Mouse (Mus musculus) heart, embryonic 13.5 days (tissue): ENCODE measurements around the gene Hgfac. TPM values are rescaled to one million over a fixed set of nuclear protein-coding genes. Genes with fewer than 3 reads are reported as not detected.

Source experiments
- ATAC-seq: fragments of 200-750 bp; cut with Nextera tagmentation; 2 replicates; pipeline ENCODE4 v1.8.0; 2017; ENCODE audit warnings: moderate TSS enrichment; ENCODE audit not compliant: insufficient number of reproducible peaks, low FRiP score, low TSS enrichment; ENCODE audit errors: extremely low read depth
- H3K27ac ChIP-seq: fragments of 300-500 bp; sonication (generic); replicated peaks from 2 replicates; pipeline ENCODE4 v1.5.1; 2015; ENCODE audit warnings: moderate library complexity, mild to moderate bottlenecking, inconsistent platforms
- H3K27me3 ChIP-seq: fragments of 300-500 bp; sonication (generic); replicated peaks from 2 replicates; pipeline ENCODE4 v1.6.1; 2015; ENCODE audit warnings: mild to moderate bottlenecking, inconsistent platforms
- H3K36me3 ChIP-seq: fragments of 300-500 bp; sonication (generic); 2 replicates; pipeline ENCODE4 v1.6.1; 2015; ENCODE audit warnings: mild to moderate bottlenecking, inconsistent platforms
- H3K4me1 ChIP-seq: fragments of 300-500 bp; sonication (generic); 2 replicates; pipeline ENCODE4 v1.6.1; 2015; ENCODE audit warnings: inconsistent platforms
- H3K4me2 ChIP-seq: fragments of 300-500 bp; sonication (generic); 2 replicates; pipeline ENCODE4 v1.6.1; 2015; ENCODE audit warnings: inconsistent platforms, mild to moderate bottlenecking, moderate library complexity
- H3K4me3 ChIP-seq: fragments of 300-500 bp; sonication (generic); 2 replicates; pipeline ENCODE4 v1.5.1; 2015; ENCODE audit warnings: moderate library complexity, mild to moderate bottlenecking, inconsistent platforms
- H3K9ac ChIP-seq: fragments of 300-500 bp; sonication (generic); 2 replicates; pipeline ENCODE4 v1.6.1; 2015; ENCODE audit warnings: inconsistent platforms, mild to moderate bottlenecking, moderate library complexity
- H3K9me3 ChIP-seq: fragments of 300-500 bp; sonication (generic); 2 replicates; pipeline ENCODE4 v1.6.1; 2016; ENCODE audit warnings: inconsistent platforms
- WGBS: fragments of 180-500 bp; shearing (Covaris S2); methylation state at CpG from one replicate; pipeline ENCODE4 v1.1.7; 2015; ENCODE audit warnings: mixed read lengths; 5-methylcytosine and 5-hydroxymethylcytosine counted together
- polyA plus RNA-seq: library from polyadenylated mRNA; unstranded; fragments of >200 nt; fragmentation: Nextera tagmentation; extraction: Ambion mirVana; gene quantifications from 2 replicates; pipeline ENCODE4 v1.2.1, GENCODE M21; 2015

The Hgfac gene
- polyA plus RNA-seq, 1 experiment from 2014 or later = 0.83 TPM

DNA sequence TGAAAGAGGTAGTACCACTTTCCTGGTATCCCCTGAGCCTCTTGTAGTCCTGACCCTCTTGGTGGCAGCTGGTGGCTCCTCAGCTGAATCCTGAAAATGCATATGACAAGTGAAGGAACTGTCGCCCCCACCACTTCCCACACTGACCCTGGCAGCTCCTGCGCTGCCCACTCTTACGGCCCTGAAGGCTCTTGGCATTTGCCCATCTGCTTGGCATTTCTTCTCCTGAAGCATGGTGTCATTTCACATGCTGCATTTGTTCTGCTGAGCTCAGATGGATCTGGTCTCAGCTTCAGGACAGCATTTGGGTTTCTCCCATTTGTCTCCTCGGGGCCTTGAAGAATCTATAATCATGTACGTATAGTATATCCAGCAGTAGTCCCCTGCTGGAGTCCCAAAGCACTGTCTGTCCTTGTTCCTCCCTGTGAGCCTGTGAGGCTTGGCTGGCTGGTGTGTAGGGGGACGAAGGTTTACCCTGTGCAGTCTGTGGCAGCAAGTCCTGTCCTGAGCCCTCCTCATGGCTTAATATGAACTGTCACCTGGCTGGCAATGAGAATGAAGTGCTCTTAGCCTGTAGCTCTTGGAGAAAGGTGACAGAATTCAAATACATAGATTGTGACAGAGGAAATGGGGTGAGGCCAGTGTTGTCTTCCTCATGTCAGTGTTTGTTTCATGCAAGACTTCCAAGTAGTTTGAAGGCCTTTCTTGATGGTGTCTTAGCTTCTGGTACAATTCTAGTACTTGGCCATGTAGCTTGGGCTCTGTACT is 30.0 kb upstream of the Hgfac start:
- Histone ChIP-seq H3K4me2 (no peak overlapping the region), H3K4me3 (no peak overlapping the region), H3K9ac (no peak overlapping the region), H3K27ac (no peak overlapping the region), H3K9me3 (no peaks in the 10 kb centered on the region), H3K4me1 (peaks cover 11% of the 10 kb centered on the region), H3K27me3 (no peaks in the 10 kb centered on the region), H3K36me3 (peaks cover 30% of the 10 kb centered on the region)
- ATAC-seq = no peak
- 91% methylated on average over 6 of the region's 6 CpGs for WGBS

DNA sequence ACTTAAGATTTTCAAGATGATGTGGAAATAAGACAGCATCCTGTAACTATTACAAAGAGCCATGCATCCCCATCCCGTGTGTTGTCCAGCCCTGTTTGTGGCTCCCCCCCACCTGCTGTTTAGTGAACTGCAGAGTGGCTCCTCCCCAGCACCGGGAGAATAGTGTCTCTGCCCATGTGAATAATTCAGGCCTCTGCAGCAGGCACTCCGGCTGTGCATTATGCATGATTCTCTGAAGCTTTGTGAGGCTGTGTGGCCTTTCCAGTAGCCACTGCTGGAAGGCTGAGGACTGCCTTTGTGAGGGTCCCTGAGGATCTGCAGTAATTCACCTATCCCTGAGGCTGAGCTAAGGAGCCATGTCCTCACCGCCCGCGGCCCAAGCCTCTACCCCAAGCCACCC is 27.3 kb upstream of the Hgfac start:
- peaks cover 20% of the 10 kb centered on the region for H3K36me3 ChIP-seq

DNA sequence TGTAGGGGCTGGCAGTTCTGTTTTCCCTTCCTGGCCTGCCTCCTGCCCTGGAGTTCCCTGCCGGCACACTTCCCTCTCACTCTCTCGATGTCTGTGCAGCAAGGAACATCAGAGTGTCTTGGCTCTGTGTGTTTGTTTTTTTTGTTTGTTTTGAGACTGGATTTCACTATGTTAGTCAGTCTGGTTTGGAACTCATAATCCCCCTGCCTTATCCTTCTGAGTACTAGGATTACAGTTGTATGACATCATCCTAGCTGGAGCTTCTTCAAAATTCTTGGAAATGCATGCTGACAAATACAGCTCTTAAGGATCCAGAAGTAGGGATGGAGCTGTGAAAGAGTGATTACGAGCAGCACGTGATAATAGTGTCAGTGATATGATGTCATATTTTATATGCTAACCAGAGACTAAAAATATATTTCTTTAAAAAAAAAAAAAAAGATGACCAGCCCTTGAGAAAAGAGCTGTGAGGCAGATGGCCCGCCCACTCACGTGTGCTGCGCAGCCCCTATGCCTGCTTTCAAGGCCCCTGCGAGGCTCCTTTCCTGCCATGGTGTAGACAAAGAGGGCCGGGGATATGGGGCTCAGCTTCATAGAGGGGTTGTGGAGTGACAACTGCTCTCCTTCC is 21.5 kb upstream of the Hgfac start:
- Histone ChIP-seq H3K36me3 (peaks cover 45% of the 10 kb centered on the region), H3K4me3 (no peak overlapping the region), H3K9ac (peak overlapping the region; percentile 6; the same call in 1 of the 2 replicates), H3K9me3 (no peaks in the 10 kb centered on the region), H3K27ac (peak overlapping the region; percentile 17; the same call in 1 of the 2 replicates), H3K4me1 (peaks cover 62% of the 10 kb centered on the region), H3K27me3 (no peaks in the 10 kb centered on the region), H3K4me2 (no peak overlapping the region)
- WGBS = 52% methylated on average over 9 of the region's 9 CpGs
- ATAC-seq = no peak

More for the DNA sequence above, 27.3 kb upstream of the Hgfac start:
- Histone ChIP-seq H3K4me2 (no peak overlapping the region), H3K27me3 (no peaks in the 10 kb centered on the region), H3K27ac (no peak overlapping the region), H3K4me3 (no peak overlapping the region), H3K9me3 (no peaks in the 10 kb centered on the region), H3K4me1 (peaks cover 16% of the 10 kb centered on the region), H3K9ac (no peak overlapping the region)
- 81% methylated on average over 6 of the region's 6 CpGs for WGBS
- no peak for ATAC-seq

DNA sequence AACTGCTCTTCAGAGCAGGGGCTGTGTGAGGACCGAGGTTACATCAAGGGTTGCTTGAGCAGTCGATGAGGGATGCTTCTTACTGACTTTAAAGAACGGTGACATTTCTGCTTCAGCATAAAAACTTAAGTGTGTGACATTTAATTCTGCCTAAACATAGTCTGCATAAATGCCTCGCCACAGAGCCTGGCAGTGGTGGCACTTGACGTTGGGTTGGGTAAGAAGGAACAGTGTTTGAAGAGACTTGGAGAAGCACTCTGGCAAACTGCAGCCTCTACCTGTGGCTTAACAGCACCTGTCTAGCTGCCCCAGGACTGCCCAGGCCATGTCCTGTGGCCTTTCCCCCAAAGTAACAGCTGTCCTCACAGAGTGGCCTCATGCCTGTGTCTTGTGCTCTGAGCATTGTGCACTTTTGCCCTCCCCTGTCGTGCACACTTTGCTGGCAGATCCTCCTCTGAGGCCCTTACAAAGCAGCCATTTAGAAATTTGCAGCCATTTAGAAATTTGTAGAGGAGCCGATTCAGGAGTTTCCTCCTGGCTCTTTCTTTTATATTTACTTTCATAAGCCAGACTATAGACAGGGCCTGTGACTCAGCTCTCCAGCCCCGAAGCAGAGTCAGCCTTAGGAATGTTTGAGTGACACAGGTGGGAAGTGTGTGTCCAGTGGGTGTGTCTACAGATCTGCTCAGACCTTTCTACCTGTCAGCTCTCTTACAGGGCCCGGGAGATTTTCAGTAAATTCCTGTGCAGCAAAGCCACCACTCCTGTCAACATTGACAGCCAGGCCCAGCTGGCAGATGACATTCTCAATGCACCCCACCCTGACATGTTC is 20.7 kb upstream of the Hgfac start:
- no peak overlapping the region for H3K4me2 ChIP-seq
- H3K9ac ChIP-seq = peak overlapping the region; percentile 34; the same call in 1 of the 2 replicates
- H3K36me3 ChIP-seq = peaks cover 53% of the 10 kb centered on the region
- WGBS = 73% methylated on average over 9 of the region's 9 CpGs
- H3K27me3 ChIP-seq = no peaks in the 10 kb centered on the region
- H3K4me3 ChIP-seq = no peak overlapping the region
- peaks cover 62% of the 10 kb centered on the region for H3K4me1 ChIP-seq
- no peak for ATAC-seq
- H3K9me3 ChIP-seq = no peaks in the 10 kb centered on the region
- H3K27ac ChIP-seq = 0 out of 2 replicates have a peak overlapping the region, but pooled peaks have one; percentile 17

DNA sequence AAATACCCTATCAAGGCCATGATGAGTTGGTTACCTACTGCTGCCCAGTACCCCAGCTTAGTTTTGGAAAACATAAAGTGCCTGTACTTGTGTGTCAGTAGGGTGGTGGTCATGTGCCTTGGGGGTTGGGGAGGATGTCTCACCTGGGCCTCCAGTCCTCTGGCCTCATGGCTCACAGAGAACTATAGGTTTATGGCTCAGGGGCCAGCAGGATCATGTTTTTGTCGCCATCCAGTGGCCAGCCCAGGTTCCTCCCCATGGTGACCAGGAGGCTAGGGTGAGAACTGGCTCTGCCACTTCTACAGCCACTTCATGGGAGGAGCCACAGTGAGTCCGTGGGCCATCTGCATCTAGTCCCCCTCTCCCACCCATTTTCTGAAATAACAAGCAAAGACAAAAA is 16.3 kb upstream of the Hgfac start:
- Histone ChIP-seq H3K4me2 (no peak overlapping the region), H3K4me3 (no peak overlapping the region), H3K27me3 (no peaks in the 10 kb centered on the region), H3K9ac (no peak overlapping the region), H3K4me1 (peaks cover 43% of the 10 kb centered on the region), H3K36me3 (peaks cover 96% of the 10 kb centered on the region), H3K9me3 (no peaks in the 10 kb centered on the region), H3K27ac (no peak overlapping the region)
- no peak for ATAC-seq
- WGBS = 20% methylated on average over 2 of the region's 2 CpGs

DNA sequence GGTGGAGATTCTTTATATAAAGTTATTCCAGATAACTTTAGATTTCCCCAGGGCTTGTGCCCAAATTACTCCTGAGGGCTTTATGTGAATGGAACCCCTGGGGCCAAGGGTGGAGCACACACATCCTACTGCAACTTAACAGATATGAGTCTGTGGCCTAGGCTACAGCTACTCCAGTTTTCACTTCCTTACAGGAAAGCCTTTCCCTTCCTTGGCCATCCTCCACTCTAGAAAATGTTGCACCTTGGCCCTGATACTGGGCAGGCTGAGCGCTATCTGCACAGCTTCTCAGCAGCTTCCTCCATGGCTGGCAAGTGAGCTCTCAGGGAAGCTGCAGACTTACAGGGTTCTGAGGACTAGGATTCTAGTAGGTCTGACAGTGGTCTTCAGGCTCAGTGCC is 12.0 kb upstream of the Hgfac start:
- H3K27ac ChIP-seq = no peak overlapping the region
- peaks cover 95% of the 10 kb centered on the region for H3K36me3 ChIP-seq

DNA sequence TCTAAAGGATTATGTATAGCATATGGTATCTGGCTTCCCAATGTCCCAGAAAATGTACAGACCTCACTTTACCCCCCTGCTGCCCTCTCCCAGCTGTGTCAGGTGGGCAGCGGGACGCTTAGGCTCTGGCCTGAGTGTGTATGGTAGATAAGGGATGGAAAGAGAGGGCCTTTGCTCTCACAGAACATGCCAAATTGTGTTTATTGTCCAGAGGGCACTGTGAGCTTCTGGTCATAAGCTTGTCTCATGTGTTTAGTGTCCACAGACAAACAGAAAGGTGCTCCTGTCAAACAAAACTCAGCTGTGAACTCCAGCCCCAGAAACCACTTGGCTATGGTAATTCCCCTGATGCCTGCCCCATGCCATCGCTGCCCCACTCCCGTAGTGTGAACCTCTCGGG is 11.6 kb upstream of the Hgfac start:
- Histone ChIP-seq H3K4me1 (0 out of 2 replicates have a peak, but pooled peaks cover under 1% of the 10 kb centered on the region), H3K27ac (no peak overlapping the region), H3K4me2 (no peak overlapping the region), H3K27me3 (no peaks in the 10 kb centered on the region), H3K36me3 (peaks cover 92% of the 10 kb centered on the region), H3K4me3 (no peak overlapping the region), H3K9me3 (no peaks in the 10 kb centered on the region), H3K9ac (no peak overlapping the region)
- WGBS = 84% methylated on average over 5 of the region's 5 CpGs
- ATAC-seq = no peak

More for the DNA sequence above, 12.0 kb upstream of the Hgfac start:
- Histone ChIP-seq H3K9ac (no peak overlapping the region), H3K4me3 (no peak overlapping the region), H3K4me1 (peaks cover 5% of the 10 kb centered on the region; the same call in 1 of the 2 replicates), H3K27me3 (no peaks in the 10 kb centered on the region), H3K4me2 (no peak overlapping the region), H3K9me3 (no peaks in the 10 kb centered on the region)
- whole genome bisulfite sequencing = 74% methylated on average over 1 of the region's 1 CpGs
- ATAC-seq = no peak

DNA sequence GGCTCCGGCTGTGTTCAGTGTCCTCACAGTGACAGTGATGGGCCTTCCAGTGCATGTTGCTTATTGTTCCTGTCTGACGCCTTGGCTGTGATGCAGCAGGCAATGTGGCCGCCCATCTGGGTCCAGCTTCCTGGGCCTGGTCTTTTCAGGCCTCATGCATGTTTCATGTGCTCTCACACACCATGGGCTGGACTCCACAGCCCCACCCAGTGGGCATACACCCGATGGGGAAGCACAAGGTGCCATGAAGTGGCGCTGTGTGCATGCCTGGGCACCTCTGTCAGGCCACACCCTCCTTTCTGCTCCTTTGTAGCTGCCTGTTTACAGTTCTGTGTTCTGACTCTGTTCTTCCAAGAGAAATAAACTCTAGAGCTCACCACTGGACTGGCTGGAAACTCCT is 8.2 kb upstream of the Hgfac start:
- Histone ChIP-seq H3K27ac (no peak overlapping the region), H3K27me3 (no peaks in the 10 kb centered on the region), H3K36me3 (peaks cover 63% of the 10 kb centered on the region), H3K4me2 (no peak overlapping the region), H3K4me3 (no peak overlapping the region), H3K4me1 (peaks cover 13% of the 10 kb centered on the region), H3K9ac (no peak overlapping the region), H3K9me3 (no peaks in the 10 kb centered on the region)
- 77% methylated on average over 5 of the region's 5 CpGs for WGBS
- no peak for ATAC-seq

DNA sequence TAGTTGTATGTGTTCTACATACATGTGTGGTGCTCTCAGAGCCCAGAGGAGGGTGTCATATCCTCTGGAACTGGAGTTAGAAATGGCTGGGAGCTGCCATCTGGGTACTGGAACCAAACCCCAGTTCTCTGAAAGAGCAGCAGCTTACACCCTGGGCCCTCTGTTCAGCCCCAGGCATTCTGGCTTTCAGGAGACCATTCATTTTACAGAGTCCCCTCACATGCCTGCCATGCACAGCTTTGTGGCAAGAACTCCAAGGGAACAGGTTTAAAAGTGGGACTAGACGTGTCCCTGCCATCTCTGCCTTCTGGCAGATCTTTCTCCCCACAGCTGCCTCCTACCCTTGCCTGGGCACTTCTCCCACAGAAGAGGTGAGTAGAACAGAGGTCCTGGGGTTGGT is 7.7 kb upstream of the Hgfac start:
- Histone ChIP-seq H3K36me3 (peaks cover 58% of the 10 kb centered on the region), H3K4me1 (peaks cover 13% of the 10 kb centered on the region)
- 71% methylated on average over 1 of the region's 1 CpGs for WGBS

DNA sequence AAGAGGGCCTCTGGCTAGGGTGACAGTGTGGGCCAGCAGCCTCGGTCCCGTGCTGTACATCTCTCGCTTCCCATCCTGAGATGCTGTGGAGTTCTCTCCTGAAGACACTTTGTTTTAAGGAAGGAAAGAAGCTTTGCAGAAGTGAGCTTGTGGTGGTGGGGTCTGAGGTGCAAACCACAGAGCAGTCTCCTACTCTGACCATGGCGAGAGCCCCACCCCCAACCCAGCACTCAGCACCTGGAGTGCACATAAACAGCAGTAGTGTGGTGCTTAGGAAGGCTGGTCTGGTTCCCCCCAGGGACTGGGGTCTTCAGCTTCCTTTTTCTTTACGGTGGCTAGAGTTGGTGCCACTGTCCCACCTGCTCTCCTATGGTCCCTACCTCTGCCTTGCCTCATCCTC is 6.2 kb upstream of the Hgfac start:
- 73% methylated on average over 5 of the region's 5 CpGs for WGBS
- no peaks in the 10 kb centered on the region for H3K27me3 ChIP-seq
- H3K4me2 ChIP-seq = no peak overlapping the region
- H3K36me3 ChIP-seq = peaks cover 42% of the 10 kb centered on the region
- peak overlapping the region; percentile 69 for H3K27ac ChIP-seq
- ATAC-seq = no peak
- H3K4me1 ChIP-seq = peaks cover 13% of the 10 kb centered on the region
- no peaks in the 10 kb centered on the region for H3K9me3 ChIP-seq
- H3K4me3 ChIP-seq = no peak overlapping the region
- no peak overlapping the region for H3K9ac ChIP-seq

More for the DNA sequence above, 7.7 kb upstream of the Hgfac start:
- no peaks in the 10 kb centered on the region for H3K9me3 ChIP-seq
- ATAC-seq = no peak
- no peak overlapping the region for H3K9ac ChIP-seq
- H3K27me3 ChIP-seq = no peaks in the 10 kb centered on the region
- no peak overlapping the region for H3K4me3 ChIP-seq
- no peak overlapping the region for H3K27ac ChIP-seq
- H3K4me2 ChIP-seq = no peak overlapping the region

DNA sequence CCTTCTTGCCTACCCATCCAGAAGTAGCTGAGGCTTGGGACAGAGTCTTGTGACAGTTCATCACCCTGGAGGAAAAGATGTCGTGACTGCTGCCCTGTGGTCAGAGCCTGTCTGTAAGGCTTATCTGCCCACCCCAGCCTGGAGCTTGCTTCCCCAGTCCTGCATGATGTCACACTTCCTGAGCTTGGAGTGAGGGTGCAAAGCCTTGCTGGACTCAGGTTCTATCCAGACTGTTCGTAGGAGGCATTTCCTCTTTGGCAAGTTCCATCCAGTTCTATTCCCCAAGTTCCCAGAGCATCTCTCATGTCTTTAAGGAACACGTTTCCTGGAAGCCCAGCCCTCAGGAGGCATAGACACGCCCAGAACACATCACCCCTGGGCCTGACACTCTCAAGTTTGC is 5.5 kb upstream of the Hgfac start:
- ATAC-seq = peak; percentile 47; the same call in 1 of the 2 replicates

More for the DNA sequence above, 5.5 kb upstream of the Hgfac start:
- H3K27ac ChIP-seq = peak overlapping the region; percentile 69
- no peaks in the 10 kb centered on the region for H3K9me3 ChIP-seq
- H3K4me3 ChIP-seq = no peak overlapping the region
- no peak overlapping the region for H3K9ac ChIP-seq
- H3K4me1 ChIP-seq = peaks cover 13% of the 10 kb centered on the region
- WGBS = 43% methylated on average over 4 of the region's 4 CpGs
- no peaks in the 10 kb centered on the region for H3K27me3 ChIP-seq
- H3K4me2 ChIP-seq = no peak overlapping the region
- peaks cover 40% of the 10 kb centered on the region for H3K36me3 ChIP-seq
